Mouse (Mus musculus) heart, adult 9 months (tissue): ENCODE results near the gene Zfp1.
A peak's percentile ranks its signal among the peaks of the same experiment; 100 is the strongest.

Experiments used
- DNase-seq, 2 experiments: peaks; one replicate each; pipeline ENCODE4 v3.0.0; 2022; ENCODE audit warnings: low spot score in 2 of 2

Zfp1 gene

DNA sequence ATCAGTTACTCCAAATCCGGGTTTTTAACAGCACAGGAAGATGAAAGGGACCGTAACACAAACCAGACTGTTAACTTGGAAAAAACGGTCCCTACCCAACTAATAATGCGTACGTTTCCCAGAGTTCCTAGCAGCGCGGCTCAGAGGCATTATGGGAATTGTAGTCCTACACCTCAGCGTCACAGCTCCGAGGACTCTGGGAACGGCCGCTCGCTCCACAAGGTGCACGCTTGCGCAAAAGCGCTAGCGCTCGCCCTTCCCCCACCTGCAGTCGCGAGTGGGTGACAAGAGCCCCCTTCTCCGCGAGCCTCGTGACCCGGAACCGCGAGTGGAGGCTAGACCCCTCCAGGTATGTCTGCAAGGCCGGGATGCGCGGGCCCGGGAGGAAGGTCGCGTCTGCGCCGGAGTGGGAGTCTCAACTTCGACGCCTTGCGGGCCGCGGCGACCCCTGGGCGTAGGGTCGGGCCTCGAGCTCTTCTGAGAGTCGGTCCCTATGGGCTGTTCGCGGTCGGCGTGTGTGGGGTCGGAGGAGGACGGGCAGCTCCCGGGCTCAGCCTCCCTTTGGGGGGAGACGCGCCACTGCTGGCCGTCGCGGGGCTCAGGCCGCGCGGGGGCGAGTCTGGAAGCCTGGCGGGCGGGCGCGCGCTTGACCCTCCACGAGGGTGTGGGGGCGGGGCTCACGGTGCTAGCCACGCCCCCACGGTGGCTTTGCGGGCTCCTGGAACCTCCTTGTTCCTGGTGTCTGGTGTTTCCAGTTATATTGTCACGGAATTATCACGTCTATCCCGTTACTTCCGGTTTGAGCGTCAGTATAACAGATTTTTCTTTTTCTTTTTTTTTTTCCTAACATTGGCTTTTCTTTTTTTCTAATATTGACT is at the start of gene Zfp1:
Gene Zfp1, plus strand, starts transcription at position 138 of the 878 bp plus-strand sequence.
- DNase-seq = peak; percentile 91 to 93

DNA sequence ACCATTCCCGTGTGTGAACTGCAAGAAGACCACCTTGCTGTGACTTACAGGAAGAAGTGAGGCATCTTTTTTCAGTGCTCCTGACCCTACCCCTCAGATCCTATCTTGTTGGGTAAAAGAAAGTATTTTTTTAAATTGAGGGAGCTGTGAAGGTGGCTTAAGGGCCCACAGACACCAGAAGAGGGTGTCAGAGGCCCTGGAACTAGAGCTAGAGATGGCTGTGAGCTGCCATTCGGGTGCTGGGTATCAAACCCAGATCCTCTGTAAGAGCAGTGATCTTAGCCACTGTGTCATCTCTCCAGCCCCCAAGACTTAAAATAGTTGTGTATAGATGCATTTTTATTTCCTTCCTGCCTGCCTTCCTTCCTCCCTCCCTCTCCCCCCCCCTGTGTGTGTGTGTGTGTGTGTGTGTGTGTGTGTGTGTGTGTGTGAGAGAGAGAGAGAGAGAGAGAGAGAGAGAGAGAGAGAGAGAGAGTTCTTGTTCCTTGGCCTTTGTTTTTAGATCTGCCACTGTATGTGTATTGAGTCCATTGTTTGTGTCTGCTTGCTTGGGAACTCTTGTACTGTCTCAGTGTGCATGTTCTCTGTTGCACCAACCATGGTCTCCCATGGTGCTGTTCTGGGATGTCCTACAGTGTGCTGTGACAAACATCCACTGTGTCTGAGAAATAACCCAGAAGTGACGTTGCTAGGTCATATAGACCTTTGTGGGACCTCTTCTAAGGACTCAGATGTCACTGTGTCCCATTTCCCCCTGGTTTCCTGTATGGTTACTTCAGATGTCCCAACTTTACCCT is 49.0 kb upstream of the Zfp1 start:
- no peak for DNase-seq

DNA sequence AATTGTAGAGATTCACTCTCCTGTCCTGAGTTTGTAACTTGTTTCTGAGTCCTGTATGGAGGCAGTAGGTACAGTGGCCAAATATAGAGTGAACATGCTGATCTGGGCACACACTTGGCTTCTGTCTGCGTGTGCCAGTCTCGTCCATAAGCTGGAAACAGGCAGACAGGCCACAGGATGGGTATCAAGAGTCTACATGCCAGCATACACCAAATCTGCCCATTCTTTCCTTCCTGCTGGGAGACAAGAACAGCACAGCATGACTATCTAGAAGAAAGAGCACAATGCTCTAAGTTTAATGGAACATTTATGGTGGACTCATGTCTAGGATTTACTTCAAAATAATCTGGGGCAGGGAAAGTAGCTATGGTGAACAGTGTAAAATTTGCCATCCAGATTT is 48.2 kb upstream of the Zfp1 start:
- no peak for DNase-seq

DNA sequence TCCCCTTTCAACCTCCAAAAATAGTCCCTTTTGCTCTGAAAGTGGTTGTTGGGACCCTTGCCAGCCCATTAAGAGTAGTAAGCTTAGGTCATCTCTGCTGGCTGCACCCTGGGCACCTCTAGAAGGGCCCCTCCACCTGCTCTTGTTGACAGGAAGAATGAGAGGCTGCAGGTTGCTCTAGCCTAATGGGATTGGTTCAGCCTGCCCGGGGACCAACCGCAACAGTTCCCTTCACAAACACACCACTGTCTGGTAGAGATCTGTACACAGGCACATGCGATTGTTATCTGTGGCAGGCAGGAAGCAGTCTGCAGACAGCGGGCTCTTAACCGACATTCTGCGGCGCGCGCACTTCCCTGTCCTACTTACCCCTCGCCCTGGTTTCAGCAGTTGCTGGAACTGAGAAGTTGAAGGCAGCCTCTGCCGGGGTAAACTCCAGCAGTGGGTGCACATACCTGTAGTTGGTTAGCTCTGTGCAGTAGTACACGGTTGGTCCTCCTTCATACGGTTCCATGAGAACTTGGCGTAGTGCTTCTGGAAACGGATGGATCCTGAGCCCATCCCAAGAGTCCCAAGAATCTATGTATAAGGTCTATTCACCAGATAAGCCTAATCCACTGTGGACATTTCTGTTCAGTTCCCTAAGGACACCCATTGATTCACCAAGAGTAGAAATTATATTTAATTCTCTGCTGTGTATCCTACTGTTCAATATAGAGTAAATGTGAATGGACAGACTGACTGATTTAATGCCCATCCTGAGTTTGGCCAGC is 47.3 kb upstream of the Zfp1 start:
- DNase-seq = peak; percentile 31 to 62

DNA sequence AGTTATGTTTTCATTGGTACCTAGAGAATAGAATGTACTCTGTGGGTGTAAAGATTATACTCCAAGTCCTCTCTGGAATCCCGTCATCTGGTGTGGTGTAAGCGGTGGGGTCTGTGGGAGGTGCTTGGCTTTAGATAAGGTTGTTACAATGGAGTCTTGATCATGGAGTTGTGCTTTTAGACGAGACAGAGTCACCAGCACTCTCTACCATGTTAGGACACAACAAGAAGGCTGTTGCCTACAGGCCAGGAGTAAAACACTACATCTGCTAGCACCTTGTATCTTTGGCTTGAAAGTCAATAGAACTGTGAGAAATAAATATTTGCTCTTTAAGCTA is 46.7 kb upstream of the Zfp1 start:
- DNase-seq = no peak

DNA sequence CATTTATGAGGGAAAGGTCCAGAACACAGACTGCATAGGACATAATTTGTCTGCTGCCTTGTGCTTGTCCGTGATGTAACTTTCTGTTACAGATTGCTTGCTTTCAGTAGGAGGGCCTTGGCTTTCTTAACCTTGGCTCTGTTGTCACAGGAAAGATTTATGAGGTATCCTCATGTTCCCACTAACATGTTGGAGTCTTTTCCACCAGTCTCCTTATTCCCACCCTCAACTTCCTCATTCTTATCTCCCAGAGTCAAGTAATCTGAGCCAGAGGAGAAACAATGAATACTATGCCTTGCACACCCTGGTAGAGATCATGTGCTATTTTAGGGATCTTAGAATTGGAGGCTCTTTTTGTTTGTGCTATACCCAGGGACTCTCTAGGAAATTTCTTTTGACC is 45.9 kb upstream of the Zfp1 start:
- DNase-seq = peak; percentile 66 to 76

DNA sequence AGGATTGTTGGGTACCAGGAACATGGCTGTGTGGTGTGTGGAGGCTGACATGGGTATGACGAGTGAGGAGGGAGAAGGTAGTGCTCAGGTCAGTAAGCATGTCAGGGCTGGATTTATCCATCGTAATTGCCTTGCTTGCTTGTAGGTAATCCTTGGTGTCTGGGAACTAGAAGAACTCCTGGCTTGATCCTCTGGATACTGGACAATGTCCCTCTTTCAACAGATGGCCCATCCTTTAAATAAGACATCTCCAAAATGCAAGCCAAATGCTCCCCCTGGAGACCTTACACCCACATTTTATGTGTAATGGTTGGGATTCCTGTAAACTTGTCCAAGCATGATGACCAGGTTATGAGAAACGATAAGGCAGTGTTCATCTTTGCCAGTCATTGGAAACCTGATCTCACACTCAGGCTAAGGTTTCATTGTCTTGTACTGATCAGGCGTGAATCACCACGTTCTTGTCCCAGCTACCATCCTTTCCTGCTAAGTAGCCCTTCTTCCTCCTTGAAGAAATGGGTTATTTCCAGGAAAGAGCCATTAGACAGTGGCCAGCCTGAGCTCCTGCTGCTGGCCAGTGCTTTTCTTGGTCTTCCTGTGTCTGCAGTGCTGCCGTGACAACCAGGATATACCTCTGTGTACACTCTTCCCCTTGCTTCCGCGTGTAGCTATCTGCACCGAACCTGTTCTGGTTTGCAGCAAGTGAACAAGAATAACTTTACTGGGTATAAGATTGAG is 43.3 kb upstream of the Zfp1 start:
- no peak for DNase-seq

DNA sequence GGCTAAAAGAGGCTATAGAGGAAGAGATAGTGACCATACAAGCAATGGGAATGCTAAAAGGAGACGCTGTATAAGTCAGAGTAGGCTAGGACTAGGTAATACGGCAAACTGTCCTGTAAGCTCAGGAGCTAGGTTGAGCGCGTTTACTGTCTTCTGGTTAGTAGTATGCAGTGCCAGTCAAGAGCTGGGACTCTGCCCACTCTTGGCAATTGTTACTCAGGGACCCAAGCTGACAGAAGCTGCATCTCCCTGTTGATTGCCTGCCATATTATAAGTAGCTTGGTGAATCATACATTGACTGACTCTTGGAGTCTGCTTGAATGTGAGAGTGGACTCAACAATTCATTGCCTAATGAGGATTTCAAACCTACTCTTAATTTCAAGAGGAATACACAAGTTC is 41.2 kb upstream of the Zfp1 start:
- DNase-seq = no peak

DNA sequence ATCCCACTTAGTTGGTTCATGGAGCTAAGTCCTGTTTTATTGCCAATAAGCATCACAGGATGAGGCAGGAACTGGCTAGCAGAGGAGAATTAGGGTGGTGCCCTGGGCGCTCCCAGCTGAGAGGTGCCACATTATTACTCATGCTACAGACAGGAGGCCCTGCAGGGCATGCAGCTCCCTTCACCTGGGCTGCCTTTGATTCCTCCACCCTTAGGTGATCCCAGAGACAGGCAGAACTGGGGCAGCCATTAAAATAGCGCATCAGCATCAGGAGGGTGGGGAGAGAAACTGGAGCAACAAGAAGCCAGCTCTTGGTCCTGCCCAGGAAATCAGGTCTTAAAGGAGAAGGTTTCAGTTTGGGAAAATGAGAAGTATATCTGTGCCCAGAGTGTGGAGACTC is 38.2 kb upstream of the Zfp1 start:
- DNase-seq = no peak

DNA sequence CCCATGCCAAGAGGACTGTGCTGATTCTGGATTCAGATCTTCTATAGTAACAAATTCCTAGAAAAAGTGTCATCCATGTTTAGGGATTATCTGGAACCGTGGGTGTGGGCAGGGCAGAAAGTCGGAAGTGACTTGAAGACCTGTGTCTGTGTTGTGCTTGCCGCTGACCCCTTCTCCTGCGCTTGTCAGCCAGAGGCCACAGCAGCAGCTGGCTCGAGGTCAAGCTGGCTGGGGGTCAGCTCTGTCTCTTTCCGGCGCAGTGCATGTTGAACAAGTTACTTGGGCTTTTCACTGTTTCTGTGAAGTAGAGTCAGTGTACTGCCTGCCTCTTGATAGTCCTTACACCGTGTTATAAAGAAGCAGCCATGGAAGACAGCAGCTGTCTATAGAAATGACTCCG is 36.2 kb upstream of the Zfp1 start:
- no peak for DNase-seq

DNA sequence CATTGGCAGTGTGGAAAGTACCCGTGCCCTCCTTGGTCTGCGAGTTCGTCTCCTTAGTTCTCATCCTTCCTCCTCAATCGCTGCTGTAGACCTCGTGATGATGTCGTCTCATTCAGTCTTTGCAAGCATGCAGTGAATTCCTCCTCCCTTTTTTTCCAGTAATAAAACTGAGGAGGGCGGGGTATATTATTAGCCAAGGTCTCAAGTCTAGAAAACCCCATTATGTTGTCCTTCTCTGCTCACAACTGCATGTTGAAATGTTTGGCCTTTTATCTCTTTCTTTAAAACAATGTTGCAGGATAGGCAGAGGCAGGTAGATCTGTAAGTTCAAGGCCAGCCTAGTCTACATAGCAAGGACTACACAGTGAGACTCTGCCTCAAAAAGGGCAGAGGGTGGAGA is 35.8 kb upstream of the Zfp1 start:
- no peak for DNase-seq

DNA sequence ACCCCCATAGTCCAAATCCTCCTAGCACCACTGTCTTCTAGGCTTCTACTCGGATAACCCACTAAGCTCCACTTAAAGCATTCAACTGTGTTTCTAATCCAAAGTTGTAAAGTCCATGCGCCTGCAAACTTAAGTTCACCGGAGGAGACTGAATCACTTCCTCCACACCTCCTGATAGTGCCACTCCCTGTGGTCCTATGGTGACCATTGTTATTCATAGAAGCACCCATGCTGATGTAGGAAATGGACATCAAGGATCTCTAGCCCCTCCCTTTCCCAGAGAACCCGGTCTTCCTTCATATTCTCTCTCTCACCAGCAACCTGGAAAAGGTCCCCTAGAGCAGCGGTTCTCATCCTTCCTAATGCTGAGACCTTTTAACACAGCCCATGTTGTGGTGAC is 30.0 kb upstream of the Zfp1 start:
- no peak for DNase-seq

DNA sequence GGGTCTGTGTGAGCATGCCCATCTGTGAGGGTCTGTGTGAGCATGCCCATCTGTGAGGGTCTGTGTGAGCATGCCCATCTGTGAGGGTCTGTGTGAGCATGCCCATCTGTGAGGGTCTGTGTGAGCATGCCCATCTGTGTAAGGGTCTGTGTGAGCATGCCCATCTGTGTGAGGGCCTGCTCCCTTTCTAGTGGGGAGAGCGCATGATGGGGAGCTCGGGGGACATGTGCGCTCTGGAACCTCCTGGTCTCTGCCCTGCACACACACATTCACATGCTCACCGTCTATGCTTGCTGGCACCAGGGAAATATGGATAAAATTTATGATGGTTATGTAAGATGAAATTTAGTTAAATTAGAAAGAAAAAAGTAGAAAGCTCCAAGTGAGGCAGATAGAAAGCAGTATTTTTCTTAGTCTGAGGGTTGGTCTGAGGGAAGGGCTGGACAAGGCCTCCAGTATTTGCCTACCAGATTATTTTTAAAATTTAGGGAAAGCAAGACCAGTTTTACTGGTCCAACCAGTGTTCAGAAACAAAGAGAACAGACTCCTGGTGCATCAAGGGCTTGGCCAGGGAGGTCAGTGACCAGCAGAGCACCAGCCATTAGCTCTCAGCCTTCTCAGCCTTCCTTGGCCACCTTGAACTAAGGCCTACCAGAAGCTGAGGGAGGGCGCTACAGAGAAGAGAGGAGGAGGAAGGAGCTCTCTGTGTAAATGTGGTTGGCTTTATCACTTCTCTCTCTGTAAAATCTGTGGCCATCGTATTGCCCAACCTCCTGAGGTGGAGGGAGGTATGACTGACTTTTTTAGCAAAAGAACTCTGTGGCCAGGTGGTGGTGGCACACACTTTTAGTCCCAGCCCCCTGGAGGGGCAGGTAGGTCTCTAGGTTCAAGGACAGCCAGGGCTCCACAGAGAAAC is 28.2 kb upstream of the Zfp1 start:
- DNase-seq = no peak

DNA sequence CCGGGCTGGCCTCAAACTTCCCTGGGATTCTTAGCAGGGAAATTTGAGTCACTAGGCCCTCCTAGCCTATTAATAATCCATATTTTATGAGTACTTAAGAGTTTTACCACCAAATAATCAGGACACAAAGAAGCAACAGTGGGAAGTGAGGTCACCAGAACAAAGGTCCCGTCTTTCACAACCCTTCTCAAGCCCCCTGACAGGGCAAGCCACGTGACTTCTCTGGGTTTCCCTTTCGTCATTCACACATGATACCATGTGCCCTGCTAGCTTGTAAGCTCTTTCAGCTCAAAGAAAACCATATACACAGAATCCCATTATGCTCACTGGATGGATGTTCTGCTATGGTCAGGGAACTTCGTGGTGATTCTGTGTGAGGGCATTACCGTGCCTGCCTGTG is 25.4 kb upstream of the Zfp1 start:
- DNase-seq = no peak

DNA sequence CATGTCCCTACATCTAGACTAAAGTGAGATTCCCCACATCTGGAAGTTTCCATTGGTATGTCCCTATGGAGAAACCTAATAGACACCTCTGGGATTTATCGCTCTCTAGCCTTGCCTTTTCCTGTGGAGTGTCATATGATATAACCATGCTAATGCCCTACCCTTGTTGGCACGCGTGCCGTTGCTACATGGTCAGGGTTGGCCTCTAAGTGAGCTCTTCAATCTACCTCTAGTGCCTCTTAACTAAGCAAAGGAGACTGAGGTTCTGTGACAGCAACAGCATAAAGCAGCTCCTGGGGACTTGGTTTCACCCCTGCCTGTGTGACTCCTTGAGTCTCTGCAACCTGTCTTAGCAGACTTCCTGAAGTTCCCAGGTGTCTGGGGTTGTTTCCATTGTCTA is 24.9 kb upstream of the Zfp1 start:
- no peak for DNase-seq

DNA sequence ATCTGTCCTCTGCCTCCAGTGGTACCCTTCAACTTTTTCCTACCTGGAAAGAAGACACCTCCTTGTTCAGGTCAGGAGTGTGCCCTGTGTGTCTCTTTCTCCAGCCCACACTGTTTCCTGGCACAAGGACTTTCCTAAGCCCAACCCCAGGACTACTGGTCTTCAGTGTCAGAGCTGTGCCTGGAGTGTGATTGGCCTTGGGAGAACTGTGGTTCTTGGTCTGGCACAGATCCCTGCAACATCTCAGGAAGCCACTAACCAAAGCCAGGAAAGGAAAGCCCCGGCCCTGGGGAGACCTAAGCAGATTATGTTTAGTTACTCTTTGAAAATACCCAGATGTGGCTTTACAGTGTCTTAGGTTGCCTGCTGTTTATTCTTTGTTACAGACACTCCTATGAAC is 23.3 kb upstream of the Zfp1 start:
- DNase-seq = peak; percentile 60 to 77

DNA sequence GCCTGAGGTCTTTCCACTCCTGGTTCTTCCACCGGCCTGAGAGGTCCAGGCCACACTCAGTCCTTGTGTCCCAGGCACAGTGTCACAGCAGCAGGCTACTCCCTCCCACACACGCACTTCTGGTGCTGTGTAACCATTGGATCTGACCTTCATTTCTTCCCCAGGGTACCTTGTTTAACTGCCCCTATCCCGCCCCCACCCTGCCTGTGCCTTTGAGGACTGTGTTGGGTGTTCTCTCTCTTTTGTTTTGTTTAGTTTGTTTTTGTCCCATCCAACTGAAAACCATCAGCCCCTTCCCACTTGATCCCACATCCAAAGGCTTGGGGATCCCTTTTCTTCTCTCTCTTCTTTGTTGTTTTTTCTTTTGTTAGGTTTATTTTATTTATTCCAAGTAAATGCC is 21.1 kb upstream of the Zfp1 start:
- no peak for DNase-seq

DNA sequence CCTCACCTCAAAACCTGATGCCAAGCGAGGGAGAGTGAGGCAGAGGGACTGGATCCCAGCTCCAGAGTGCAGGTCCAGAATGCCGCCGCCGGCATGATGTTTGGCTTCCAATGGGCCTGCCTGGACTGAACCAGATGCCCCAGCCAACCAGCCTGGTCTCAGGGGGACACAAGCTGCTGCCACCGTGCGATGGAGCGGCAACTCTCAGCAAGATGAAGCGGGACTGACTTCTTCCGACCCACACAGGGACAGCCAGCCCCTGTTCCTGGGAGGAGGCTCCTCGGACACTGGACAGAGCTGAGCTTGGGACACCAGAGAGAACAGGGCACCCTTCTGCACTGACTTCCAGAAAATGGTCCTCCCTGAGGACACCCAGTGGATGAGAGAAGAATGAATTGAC is 20.6 kb upstream of the Zfp1 start:
- DNase-seq = no peak

DNA sequence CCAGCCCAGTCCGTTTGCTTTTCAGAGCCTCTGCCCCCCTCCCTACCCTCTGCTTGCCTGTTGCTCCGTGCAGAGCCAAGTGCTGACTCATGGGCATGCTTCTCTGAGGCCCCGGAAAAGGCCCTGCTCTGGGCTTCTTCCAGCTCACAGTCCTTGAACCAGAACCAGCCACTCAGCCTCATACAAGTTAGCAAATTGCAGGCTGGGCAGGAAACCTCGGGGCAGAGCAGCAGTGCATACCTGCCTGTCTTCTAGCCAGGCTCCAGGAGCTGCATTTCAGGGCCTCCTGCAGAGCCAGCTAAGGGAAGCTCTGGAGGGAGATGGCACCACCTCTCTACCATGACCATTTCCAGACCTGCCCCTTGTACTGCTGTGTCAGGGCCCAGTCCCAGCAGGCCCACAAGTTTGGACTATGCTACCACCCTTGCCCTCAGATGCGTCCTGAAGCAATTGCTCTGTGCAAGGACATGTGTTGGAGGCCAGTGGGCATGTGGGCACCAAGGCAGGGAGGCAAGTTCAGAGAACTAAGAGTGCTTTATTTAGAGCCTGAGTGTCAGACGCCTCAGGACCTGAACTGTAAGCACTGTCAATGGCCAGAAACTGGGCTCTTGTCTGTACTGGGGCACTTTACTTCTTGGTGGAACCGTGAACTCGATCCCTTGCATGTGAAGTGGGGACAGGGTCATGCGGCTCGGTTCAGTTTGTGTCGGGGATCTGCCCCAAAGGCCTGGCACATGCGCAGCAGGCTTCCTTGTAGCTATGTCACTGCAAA is 18.9 kb upstream of the Zfp1 start:
- peak; percentile 81 to 82 for DNase-seq

DNA sequence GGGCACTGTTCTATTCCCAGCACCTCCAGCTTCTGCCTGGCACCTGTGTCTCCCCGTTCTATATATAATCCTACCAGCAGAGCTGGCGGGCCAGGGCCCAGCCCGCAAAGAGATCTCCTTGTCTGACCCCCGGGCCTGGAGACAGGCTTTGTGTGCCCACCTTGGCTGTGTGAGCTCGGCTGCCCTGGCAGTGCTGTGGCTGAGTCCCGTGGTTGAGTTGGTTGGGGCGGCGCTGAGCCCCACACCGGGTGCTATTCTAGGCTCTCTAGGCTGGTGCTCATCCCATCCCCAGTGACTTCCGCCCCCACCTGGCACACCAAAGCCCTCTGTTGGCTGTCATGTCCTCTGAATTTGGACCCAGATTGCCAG is 18.4 kb upstream of the Zfp1 start:
- peak; percentile 83 to 85 for DNase-seq
